Mouse (Mus musculus): ENCODE measurements around the gene Aldh2. TPM values are rescaled to one million over a fixed set of nuclear protein-coding genes. Genes with fewer than 3 reads are reported as not detected.
A peak's percentile ranks its signal among the peaks of the same experiment; 100 is the strongest.

Gene Aldh2
- polyA plus RNA-seq, 1 experiment from 2014 or later, result 68.4 TPM

- Histone ChIP-seq H3K9ac (replicated peaks; ENCODE audit: low read depth, low read length) (no peak overlapping the region), H3K27me3 (ENCODE audit: control insufficient read depth, insufficient read depth, low read length) (no peaks in the 10 kb centered on the region), H3K4me3 (ENCODE audit: low read depth, low read length) (no peak overlapping the region), H3K9me3 (ENCODE audit: control insufficient read depth, low read depth, low read length) (no peaks in the 10 kb centered on the region), H3K4me1 (ENCODE audit: control insufficient read depth, insufficient read depth, low read length) (0 out of 2 replicates have a peak, but pooled peaks cover 3% of the 10 kb centered on the region), H3K27ac (ENCODE audit: low read length) (peak overlapping the region; percentile 61; the same call in 1 of the 2 replicates), H3K36me3 (ENCODE audit: control insufficient read depth, insufficient read depth, low read length) (no peaks in the 10 kb centered on the region), H3K4me2 (replicated peaks; ENCODE audit: low read depth, low read length) (no peak overlapping the region)
- WGBS, result 69% methylated on average over 13 of the region's 13 CpGs
- no peak for ATAC-seq (ENCODE audit: insufficient number of reproducible peaks, insufficient read depth, low FRiP score, low read depth)
Observed at GRCm38 (mm10) chr5:121598871-121599610, 5.4 kb upstream of the Aldh2 start.

- ATAC-seq (ENCODE audit: insufficient number of reproducible peaks, insufficient read depth, low FRiP score, low read depth), result no peak
- Histone ChIP-seq H3K4me3 (ENCODE audit: low read depth, low read length) (no peak overlapping the region), H3K4me1 (ENCODE audit: control insufficient read depth, insufficient read depth, low read length) (0 out of 2 replicates have a peak, but pooled peaks cover 4% of the 10 kb centered on the region), H3K4me2 (replicated peaks; ENCODE audit: low read depth, low read length) (no peak overlapping the region), H3K27me3 (ENCODE audit: control insufficient read depth, insufficient read depth, low read length) (no peaks in the 10 kb centered on the region), H3K9me3 (ENCODE audit: control insufficient read depth, low read depth, low read length) (no peaks in the 10 kb centered on the region), H3K9ac (replicated peaks; ENCODE audit: low read depth, low read length) (no peak overlapping the region), H3K36me3 (ENCODE audit: control insufficient read depth, insufficient read depth, low read length) (no peaks in the 10 kb centered on the region), H3K27ac (ENCODE audit: low read length) (peak overlapping the region; percentile 61; the same call in 1 of the 2 replicates)
- WGBS, result 79% methylated on average over 7 of the region's 7 CpGs
Observed at GRCm38 (mm10) chr5:121597991-121598537, 4.4 kb upstream of the Aldh2 start.

- ATAC-seq (ENCODE audit: insufficient number of reproducible peaks, insufficient read depth, low FRiP score, low read depth), result no peak
- WGBS, result 62% methylated on average over 4 of the region's 4 CpGs
- no peak overlapping the region for H3K27ac ChIP-seq (ENCODE audit: low read length)
- H3K4me2 ChIP-seq (replicated peaks; ENCODE audit: low read depth, low read length), result no peak overlapping the region
- no peak overlapping the region for H3K4me3 ChIP-seq (ENCODE audit: low read depth, low read length)
- 0 out of 2 replicates have a peak, but pooled peaks cover 4% of the 10 kb centered on the region for H3K4me1 ChIP-seq (ENCODE audit: control insufficient read depth, insufficient read depth, low read length)
- H3K9me3 ChIP-seq (ENCODE audit: control insufficient read depth, low read depth, low read length), result no peaks in the 10 kb centered on the region
- no peaks in the 10 kb centered on the region for H3K27me3 ChIP-seq (ENCODE audit: control insufficient read depth, insufficient read depth, low read length)
- H3K9ac ChIP-seq (replicated peaks; ENCODE audit: low read depth, low read length), result no peak overlapping the region
- no peaks in the 10 kb centered on the region for H3K36me3 ChIP-seq (ENCODE audit: control insufficient read depth, insufficient read depth, low read length)
Observed at GRCm38 (mm10) chr5:121597332-121597731, 3.7 kb upstream of the Aldh2 start.

GRCm38 (mm10) chr5:121596226-121596625, 2.6 kb upstream of the Aldh2 start:
- no peak for ATAC-seq (ENCODE audit: insufficient number of reproducible peaks, insufficient read depth, low FRiP score, low read depth)

GRCm38 (mm10) chr5:121595758-121596157, 2.1 kb upstream of the Aldh2 start:
- Histone ChIP-seq H3K27ac (ENCODE audit: low read length) (no peak overlapping the region), H3K27me3 (ENCODE audit: control insufficient read depth, insufficient read depth, low read length) (no peaks in the 10 kb centered on the region), H3K9me3 (ENCODE audit: control insufficient read depth, low read depth, low read length) (no peaks in the 10 kb centered on the region), H3K4me1 (ENCODE audit: control insufficient read depth, insufficient read depth, low read length) (peaks cover 9% of the 10 kb centered on the region; the same call in 1 of the 2 replicates), H3K36me3 (ENCODE audit: control insufficient read depth, insufficient read depth, low read length) (no peaks in the 10 kb centered on the region), H3K4me3 (ENCODE audit: low read depth, low read length) (no peak overlapping the region), H3K9ac (replicated peaks; ENCODE audit: low read depth, low read length) (no peak overlapping the region), H3K4me2 (replicated peaks; ENCODE audit: low read depth, low read length) (no peak overlapping the region)
- ATAC-seq (ENCODE audit: insufficient number of reproducible peaks, insufficient read depth, low FRiP score, low read depth), result no peak
- WGBS, result 83% methylated on average over 6 of the region's 6 CpGs

More at GRCm38 (mm10) chr5:121596226-121596625, 2.6 kb upstream of the Aldh2 start:
- H3K4me1 ChIP-seq (ENCODE audit: control insufficient read depth, insufficient read depth, low read length), result peaks cover 9% of the 10 kb centered on the region; the same call in 1 of the 2 replicates
- WGBS, result 72% methylated on average over 6 of the region's 6 CpGs
- H3K4me2 ChIP-seq (replicated peaks; ENCODE audit: low read depth, low read length), result no peak overlapping the region
- H3K4me3 ChIP-seq (ENCODE audit: low read depth, low read length), result no peak overlapping the region
- H3K27ac ChIP-seq (ENCODE audit: low read length), result no peak overlapping the region
- H3K27me3 ChIP-seq (ENCODE audit: control insufficient read depth, insufficient read depth, low read length), result no peaks in the 10 kb centered on the region
- H3K9ac ChIP-seq (replicated peaks; ENCODE audit: low read depth, low read length), result no peak overlapping the region
- H3K9me3 ChIP-seq (ENCODE audit: control insufficient read depth, low read depth, low read length), result no peaks in the 10 kb centered on the region
- H3K36me3 ChIP-seq (ENCODE audit: control insufficient read depth, insufficient read depth, low read length), result no peaks in the 10 kb centered on the region

GRCm38 (mm10) chr5:121594714-121595313, 1.2 kb upstream of the Aldh2 start:
- whole genome bisulfite sequencing, result 84% methylated on average over 6 of the region's 6 CpGs
- no peak for ATAC-seq (ENCODE audit: insufficient number of reproducible peaks, insufficient read depth, low FRiP score, low read depth)
- Histone ChIP-seq H3K9ac (replicated peaks; ENCODE audit: low read depth, low read length) (no peak overlapping the region), H3K4me2 (replicated peaks; ENCODE audit: low read depth, low read length) (no peak overlapping the region), H3K27ac (ENCODE audit: low read length) (no peak overlapping the region), H3K4me1 (ENCODE audit: control insufficient read depth, insufficient read depth, low read length) (peaks cover 9% of the 10 kb centered on the region; the same call in 1 of the 2 replicates), H3K9me3 (ENCODE audit: control insufficient read depth, low read depth, low read length) (no peaks in the 10 kb centered on the region), H3K27me3 (ENCODE audit: control insufficient read depth, insufficient read depth, low read length) (no peaks in the 10 kb centered on the region), H3K36me3 (ENCODE audit: control insufficient read depth, insufficient read depth, low read length) (no peaks in the 10 kb centered on the region), H3K4me3 (ENCODE audit: low read depth, low read length) (no peak overlapping the region)

- no peaks in the 10 kb centered on the region for H3K27me3 ChIP-seq (ENCODE audit: control insufficient read depth, insufficient read depth, low read length)
- H3K4me3 ChIP-seq (ENCODE audit: low read depth, low read length), result peak overlapping the region; percentile 71
- peak overlapping the region; percentile 62 for H3K9ac ChIP-seq (replicated peaks; ENCODE audit: low read depth, low read length)
- peak overlapping the region; percentile 95 for H3K4me2 ChIP-seq (replicated peaks; ENCODE audit: low read depth, low read length)
- H3K36me3 ChIP-seq (ENCODE audit: control insufficient read depth, insufficient read depth, low read length), result no peaks in the 10 kb centered on the region
- H3K27ac ChIP-seq (ENCODE audit: low read length), result peak overlapping the region; percentile 74; the same call in 1 of the 2 replicates
- 3% methylated on average over 33 of the region's 33 CpGs for WGBS
- peak; percentile 40; the same call in 1 of the 2 replicates for ATAC-seq (ENCODE audit: insufficient number of reproducible peaks, insufficient read depth, low FRiP score, low read depth)
- H3K4me1 ChIP-seq (ENCODE audit: control insufficient read depth, insufficient read depth, low read length), result peaks cover 9% of the 10 kb centered on the region; the same call in 1 of the 2 replicates
- no peaks in the 10 kb centered on the region for H3K9me3 ChIP-seq (ENCODE audit: control insufficient read depth, low read depth, low read length)
Observed at GRCm38 (mm10) chr5:121592816-121593407, 712 bp downstream of the Aldh2 start.
